In the genomic region with DNA sequence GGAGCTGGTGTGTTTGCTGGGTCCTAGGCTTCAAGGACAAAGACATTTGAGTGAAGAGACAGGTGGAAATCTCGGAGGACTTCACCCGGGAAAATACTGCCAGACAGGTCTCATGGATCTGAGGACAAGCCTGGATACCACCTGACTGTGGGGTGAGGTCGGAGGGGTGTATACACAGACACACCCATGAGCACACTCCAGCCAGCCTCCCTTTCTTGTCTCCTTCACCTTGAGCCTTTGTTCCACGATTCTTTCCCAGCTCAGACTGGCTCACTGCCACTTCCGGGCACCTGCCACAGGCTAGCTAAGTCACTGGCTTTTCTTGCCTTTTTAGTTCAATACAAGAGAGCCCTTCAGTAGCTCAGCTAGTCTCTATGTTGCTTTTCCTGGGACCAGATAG, we compare ENCODE assay signal across 14 mouse cellular contexts. TPM values are rescaled to one million over a fixed set of nuclear protein-coding genes. Genes with fewer than 3 reads are reported as not detected.
DNase-seq lines count a peak whose midpoint lies in the region; ATAC-seq lines count a peak whose summit lies in the region.
"Had no signal": no experiment of that assay in that cellular context is flagged by ENCODE, and none has a peak within 500 bp of the region (broad histone marks: within the 10 kb centered on the region; RNA-seq: fewer than 3 reads in every experiment).

No protein-coding gene starts in this region.

- 44% methylated on average over 5 of the region's 5 CpGs for WGBS in heart, embryonic 15.5 days
- 58% methylated on average over 4 of the region's 5 CpGs for WGBS in embryonic facial prominence, embryonic 14.5 days
- 51% methylated on average over 5 of the region's 5 CpGs for WGBS in stomach, embryonic 15.5 days

- intact Hi-C loops in heart, postnatal 10 days (cut with DNase I): no loop called here

- peak overlapping the region; percentile 30; the same call in 1 of the 2 replicates for H3K27ac ChIP-seq in heart, embryonic 15.5 days
- peak overlapping the region; percentile 75 for H3K27ac ChIP-seq in embryonic facial prominence, embryonic 14.5 days (replicated peaks; ENCODE audit: low read depth, low read length)
- peak overlapping the region; percentile 84 for H3K27ac ChIP-seq in stomach, embryonic 15.5 days

- H3K9me3 ChIP-seq in heart, embryonic 15.5 days (replicated peaks): no peaks in the 10 kb centered on the region
- H3K9me3 ChIP-seq in megakaryocyte, embryonic 14.5 days: no peaks in the 10 kb centered on the region
- no peaks in the 10 kb centered on the region for H3K9me3 ChIP-seq in embryonic facial prominence, embryonic 14.5 days (ENCODE audit: control insufficient read depth, low read length)
- H3K9me3 ChIP-seq in stomach, embryonic 15.5 days: no peaks in the 10 kb centered on the region

- H3K27me3 ChIP-seq in heart, embryonic 15.5 days: no peaks in the 10 kb centered on the region
- H3K27me3 ChIP-seq in megakaryocyte, embryonic 14.5 days (replicated peaks): no peaks in the 10 kb centered on the region
- no peaks in the 10 kb centered on the region for H3K27me3 ChIP-seq in embryonic facial prominence, embryonic 14.5 days (replicated peaks; ENCODE audit: control insufficient read depth, insufficient read depth, low read length)
- H3K27me3 ChIP-seq in stomach, embryonic 15.5 days (replicated peaks): no peaks in the 10 kb centered on the region

- no peak overlapping the region for H3K4me3 ChIP-seq in heart, embryonic 15.5 days
- peak overlapping the region; percentile 50 for H3K4me3 ChIP-seq in megakaryocyte, embryonic 14.5 days (replicated peaks)
- no peak overlapping the region for H3K4me3 ChIP-seq in embryonic facial prominence, embryonic 14.5 days (ENCODE audit: low read depth, low read length)
- H3K4me3 ChIP-seq in stomach, embryonic 15.5 days (replicated peaks): no peak overlapping the region

- peaks cover 31% of the 10 kb centered on the region for H3K4me1 ChIP-seq in heart, embryonic 15.5 days (replicated peaks)
- H3K4me1 ChIP-seq in megakaryocyte, embryonic 14.5 days: peaks cover 74% of the 10 kb centered on the region
- peaks cover 32% of the 10 kb centered on the region for H3K4me1 ChIP-seq in embryonic facial prominence, embryonic 14.5 days (ENCODE audit: control insufficient read depth, insufficient read depth, low read length)
- peaks cover 26% of the 10 kb centered on the region for H3K4me1 ChIP-seq in stomach, embryonic 15.5 days

- H3K36me3 ChIP-seq in heart, embryonic 15.5 days: no peaks in the 10 kb centered on the region
- no peaks in the 10 kb centered on the region for H3K36me3 ChIP-seq in megakaryocyte, embryonic 14.5 days (replicated peaks; ENCODE audit: low read length)
- H3K36me3 ChIP-seq in embryonic facial prominence, embryonic 14.5 days (ENCODE audit: control insufficient read depth, insufficient read depth, low read length): no peaks in the 10 kb centered on the region
- H3K36me3 ChIP-seq in stomach, embryonic 15.5 days: no peaks in the 10 kb centered on the region

- no peak overlapping the region for H3K9ac ChIP-seq in heart, embryonic 15.5 days
- no peak overlapping the region for H3K9ac ChIP-seq in embryonic facial prominence, embryonic 14.5 days (ENCODE audit: low read depth, low read length)
- H3K9ac ChIP-seq in stomach, embryonic 15.5 days: no peak overlapping the region

- no peak for DNase-seq in heart, postnatal 10 days
- DNase-seq in embryonic facial prominence, embryonic 14.5 days (ENCODE audit: low spot score): no peak
- no peak for DNase-seq in embryo, embryonic 11 days
- DNase-seq: heart, postnatal 4 days; kidney, adult 18-20 months; spleen, adult 18-20 months had no signal

- no peak for ATAC-seq in heart, embryonic 15.5 days (replicated peaks; ENCODE audit: insufficient number of reproducible peaks, insufficient read depth, low FRiP score, low read depth)
- ATAC-seq in megakaryocyte, adult 5-6 weeks (ENCODE audit: poor library complexity, severe bottlenecking): no peak
- no peak for ATAC-seq in embryonic facial prominence, embryonic 14.5 days (ENCODE audit: low read depth)
- ATAC-seq in stomach, embryonic 15.5 days (ENCODE audit: insufficient read depth, low FRiP score, low read depth): peak; percentile 71; the same call in 1 of the 2 replicates
- ATAC-seq: midbrain, embryonic 16.5 days had no signal

- no peak overlapping the region for H3K4me2 ChIP-seq in heart, embryonic 15.5 days
- no peak overlapping the region for H3K4me2 ChIP-seq in embryonic facial prominence, embryonic 14.5 days (ENCODE audit: low read depth, low read length)
- H3K4me2 ChIP-seq in stomach, embryonic 15.5 days: no peak overlapping the region

RNA-seq across cellular contexts. Expression of a gene that starts 9.6 kb away (rescaled TPM):
- polyA plus RNA-seq in heart, embryonic 15.5 days (2015; fragmentation: Nextera tagmentation; extraction: Ambion mirVana): 5.8 and 6.9 TPM in 2 replicates
- 10 to 100 TPM; 18.7 to 20.9 TPM for total RNA-seq in heart, postnatal 10 days (2021)
- 6.1 and 8.2 TPM in 2 replicates for polyA plus RNA-seq in megakaryocyte, embryonic 14.5 days (2012; ENCODE audit: insufficient read depth, low replicate concordance)
- 7.4 and 7.7 TPM in 2 replicates for total RNA-seq in megakaryocyte, adult 5-6 weeks (2015)
- 15.2 and 17.1 TPM in 2 replicates for total RNA-seq in megakaryocyte, adult 5-6 weeks (2017)
- polyA plus RNA-seq in embryonic facial prominence, embryonic 14.5 days (2014; fragmentation: Nextera tagmentation; extraction: Ambion mirVana): 10.2 and 10.7 TPM in 2 replicates
- 8.9 and 9.9 TPM in 2 replicates for polyA plus RNA-seq in stomach, embryonic 15.5 days (2015; fragmentation: Nextera tagmentation; extraction: Ambion mirVana)

RNA-seq across cellular contexts. Expression of a gene that starts 36.0 kb away (rescaled TPM):
- polyA plus RNA-seq in heart, embryonic 15.5 days (2015; fragmentation: Nextera tagmentation; extraction: Ambion mirVana): 13.1 and 17.1 TPM in 2 replicates
- total RNA-seq in heart, postnatal 10 days (2021): 10 to 100 TPM; 27.1 to 36.6 TPM
- polyA plus RNA-seq in megakaryocyte, embryonic 14.5 days (2012; ENCODE audit: insufficient read depth, low replicate concordance): 2.1 and 7.9 TPM in 2 replicates
- total RNA-seq in megakaryocyte, adult 5-6 weeks (2015): 6.9 and 8.2 TPM in 2 replicates
- total RNA-seq in megakaryocyte, adult 5-6 weeks (2017): 27.6 and 34.9 TPM in 2 replicates
- polyA plus RNA-seq in embryonic facial prominence, embryonic 14.5 days (2014; fragmentation: Nextera tagmentation; extraction: Ambion mirVana): 11.5 and 13.5 TPM in 2 replicates
- polyA plus RNA-seq in stomach, embryonic 15.5 days (2015; fragmentation: Nextera tagmentation; extraction: Ambion mirVana): 27.0 and 28.4 TPM in 2 replicates

RNA-seq across cellular contexts. Expression of a gene that starts 48.7 kb away (rescaled TPM):
- not detected in 2 replicates for polyA plus RNA-seq in heart, embryonic 15.5 days (2015; fragmentation: Nextera tagmentation; extraction: Ambion mirVana)
- not detected for total RNA-seq in heart, postnatal 10 days (2021)
- not detected in 2 replicates for polyA plus RNA-seq in megakaryocyte, embryonic 14.5 days (2012; ENCODE audit: insufficient read depth, low replicate concordance)
- total RNA-seq in megakaryocyte, adult 5-6 weeks (2015): not detected in 2 replicates
- total RNA-seq in megakaryocyte, adult 5-6 weeks (2017): not detected in 2 replicates
- not detected in 2 replicates for polyA plus RNA-seq in embryonic facial prominence, embryonic 14.5 days (2014; fragmentation: Nextera tagmentation; extraction: Ambion mirVana)
- not detected in 2 replicates for polyA plus RNA-seq in stomach, embryonic 15.5 days (2015; fragmentation: Nextera tagmentation; extraction: Ambion mirVana)
- total RNA-seq: heart, postnatal 4 days; layer of hippocampus, postnatal 14 days; liver, adult 2 months had no signal
- polyA plus RNA-seq: gonadal fat pad, adult 2 months; liver, adult 2 months; midbrain, embryonic 16.5 days had no signal

RNA-seq across cellular contexts. Expression of a gene that starts 59.7 kb away (rescaled TPM):
- polyA plus RNA-seq in heart, embryonic 15.5 days (2015; fragmentation: Nextera tagmentation; extraction: Ambion mirVana): 3.3 and 5.0 TPM in 2 replicates
- total RNA-seq in heart, postnatal 10 days (2021): 10 to 100 TPM; 14.9 to 18.0 TPM
- polyA plus RNA-seq in megakaryocyte, embryonic 14.5 days (2012; ENCODE audit: insufficient read depth, low replicate concordance): 0.47 TPM in 1 of 2 replicates, not detected in the other
- 0.16 and 0.30 TPM in 2 replicates for total RNA-seq in megakaryocyte, adult 5-6 weeks (2015)
- 0.29 and 0.85 TPM in 2 replicates for total RNA-seq in megakaryocyte, adult 5-6 weeks (2017)
- polyA plus RNA-seq in embryonic facial prominence, embryonic 14.5 days (2014; fragmentation: Nextera tagmentation; extraction: Ambion mirVana): 6.1 and 7.9 TPM in 2 replicates
- 6.0 and 7.3 TPM in 2 replicates for polyA plus RNA-seq in stomach, embryonic 15.5 days (2015; fragmentation: Nextera tagmentation; extraction: Ambion mirVana)

Comparison
In these comparisons a context has a peak if more than half of its experiments do, and no peak if none do; other contexts are left out.
1. H3K27ac ChIP-seq: peak in every context shown above with its lines; median percentile 84 in stomach, embryonic 15.5 days; 75 in embryonic facial prominence, embryonic 14.5 days; 30 in heart, embryonic 15.5 days.